Mouse (Mus musculus) cerebellum, adult 11 months (tissue): ENCODE data around the gene Ttbk1.
A peak's percentile ranks its signal among the peaks of the same experiment; 100 is the strongest.
"Not testable (repeated sequence)": the region's sequence is repeated elsewhere in the genome, so short reads cannot be mapped to it uniquely, and the experiment has no call there.

Experiments used
- DNase-seq: peaks from one replicate; pipeline ENCODE4 v3.0.0; 2022

The Ttbk1 gene

DNA sequence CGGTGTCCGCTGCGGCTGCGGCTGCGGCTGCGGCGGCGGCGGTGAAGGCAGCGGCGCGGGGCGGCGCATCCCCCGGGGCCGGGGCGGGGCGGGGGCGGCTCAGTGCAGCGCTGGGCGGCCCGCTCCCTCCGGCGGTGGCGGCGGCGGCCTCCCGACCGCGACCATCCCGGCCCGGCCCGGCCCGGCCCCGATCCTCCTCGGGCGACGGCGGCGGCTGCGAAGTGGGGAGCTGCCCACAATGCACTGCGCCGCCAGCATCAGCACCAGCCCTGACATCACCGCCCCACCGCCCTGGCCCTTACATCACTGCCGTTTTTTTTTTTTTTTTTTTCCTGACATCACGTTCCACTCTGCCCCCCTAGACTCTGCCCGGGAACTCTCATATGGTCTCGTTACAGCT, at the start of gene Ttbk1:
Gene Ttbk1 (minus strand): TSS at position 245 of the 400 bp plus-strand sequence.
- peak; percentile 70 for DNase-seq

DNA sequence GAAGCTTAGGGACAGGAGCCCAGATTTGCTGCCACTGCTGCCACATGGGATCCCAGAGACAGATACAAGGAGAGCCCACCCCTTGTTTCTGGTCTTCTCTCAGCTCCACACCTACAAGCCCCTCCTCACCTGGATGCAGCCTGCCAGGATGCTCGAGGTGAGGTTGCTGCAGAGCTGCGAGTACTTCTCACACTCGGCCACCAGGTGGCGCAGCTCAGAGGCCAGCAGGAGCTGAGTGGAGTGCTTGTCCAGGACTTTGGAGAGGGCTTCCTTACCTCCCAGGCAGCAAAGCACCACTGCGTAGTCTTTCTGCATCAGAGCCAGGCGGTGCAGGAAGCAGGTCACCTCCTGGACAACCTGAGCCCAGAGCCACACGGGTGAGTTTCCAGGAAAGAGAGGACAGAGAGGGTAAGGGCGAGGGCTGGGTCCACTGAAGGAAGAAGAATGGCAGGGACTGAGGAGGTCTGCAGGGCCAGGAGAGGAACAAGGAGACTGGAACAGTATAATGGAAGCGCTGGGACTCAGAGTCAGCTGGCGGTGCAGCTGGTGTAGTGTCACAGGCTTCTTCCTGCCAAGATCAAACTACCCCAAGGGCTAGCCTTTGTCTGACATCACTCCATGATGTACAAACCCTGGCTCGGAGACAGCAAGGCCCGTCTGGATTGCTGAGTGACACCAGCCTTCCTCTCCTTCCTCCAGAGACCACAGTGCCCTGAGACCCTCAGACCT, 38.3 kb upstream of the Ttbk1 start:
- DNase-seq, result peak; percentile 69

DNA sequence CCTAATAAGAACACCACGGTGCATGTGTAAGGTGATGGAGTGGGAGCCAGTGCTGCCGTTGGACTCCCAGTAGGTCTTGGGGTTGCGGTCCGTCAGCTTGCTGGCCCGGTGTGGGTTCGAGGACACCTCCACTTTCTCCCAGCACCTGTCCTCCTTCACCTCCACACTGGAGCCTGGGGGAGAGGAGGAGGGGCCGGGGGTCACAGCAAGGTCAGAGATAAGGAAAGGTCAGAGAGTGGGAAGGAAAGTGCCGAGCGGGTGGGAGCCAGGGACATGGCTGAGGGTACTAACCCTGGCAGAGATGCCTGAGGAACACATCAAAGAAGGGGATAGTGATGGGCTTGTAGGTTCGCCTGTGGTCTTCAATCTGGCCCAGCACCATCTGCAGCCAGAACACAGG, 37.6 kb upstream of the Ttbk1 start:
- DNase-seq, result no peak

DNA sequence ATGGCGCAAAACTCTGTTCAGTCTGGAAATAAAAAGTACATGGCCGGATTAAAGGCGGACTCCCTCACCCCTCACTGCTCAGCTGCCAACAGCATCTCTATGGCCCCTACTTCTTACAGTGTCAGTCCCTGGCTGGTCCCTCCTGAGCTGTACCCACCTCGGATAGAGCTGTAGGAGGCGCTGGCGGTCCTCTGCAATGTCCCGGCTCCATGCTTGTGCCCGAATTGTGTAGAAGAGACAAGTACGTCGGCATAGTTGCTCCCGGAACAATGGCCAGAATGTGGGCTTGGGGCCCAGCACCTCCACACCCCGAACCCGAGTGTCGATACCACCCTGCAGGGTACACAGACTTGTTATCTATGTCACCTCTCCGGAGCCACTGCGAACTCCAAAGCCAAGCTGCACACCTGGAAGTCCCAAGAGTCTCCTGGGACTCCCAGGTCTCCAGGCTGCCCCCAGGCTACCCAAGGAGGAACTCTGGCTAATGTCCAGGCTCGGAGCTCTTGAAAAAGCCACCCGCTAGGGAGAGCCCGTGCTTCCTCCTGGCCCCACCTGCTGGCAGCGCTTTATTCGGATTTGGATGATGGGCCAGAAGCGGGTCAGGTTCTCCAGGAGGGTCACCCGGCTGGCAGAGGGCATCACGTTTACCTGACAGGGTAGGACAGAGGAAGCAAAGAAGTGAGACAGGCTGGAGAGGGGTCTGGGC, 34.6 kb upstream of the Ttbk1 start:
- DNase-seq, result no peak

DNA sequence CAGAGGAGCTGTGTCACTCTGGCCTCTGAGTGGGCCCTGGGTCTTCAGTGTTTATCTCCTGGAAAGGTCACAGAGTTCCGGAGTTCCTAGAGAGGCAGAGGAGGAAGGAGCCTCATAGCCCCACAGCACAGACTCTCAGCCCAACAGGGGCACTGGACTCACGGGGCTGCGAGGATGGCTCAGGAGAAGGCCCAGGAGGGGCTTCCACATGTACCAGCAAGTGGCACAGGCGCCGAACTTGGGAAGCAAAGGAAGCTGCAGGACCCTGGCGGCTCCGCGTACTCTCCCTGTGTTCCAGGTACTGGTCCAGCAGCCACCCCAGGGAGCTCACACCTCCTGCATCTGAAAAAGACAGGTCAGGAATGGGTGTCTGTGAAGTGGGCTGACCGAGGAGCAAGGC, 33.7 kb upstream of the Ttbk1 start:
- no peak for DNase-seq

DNA sequence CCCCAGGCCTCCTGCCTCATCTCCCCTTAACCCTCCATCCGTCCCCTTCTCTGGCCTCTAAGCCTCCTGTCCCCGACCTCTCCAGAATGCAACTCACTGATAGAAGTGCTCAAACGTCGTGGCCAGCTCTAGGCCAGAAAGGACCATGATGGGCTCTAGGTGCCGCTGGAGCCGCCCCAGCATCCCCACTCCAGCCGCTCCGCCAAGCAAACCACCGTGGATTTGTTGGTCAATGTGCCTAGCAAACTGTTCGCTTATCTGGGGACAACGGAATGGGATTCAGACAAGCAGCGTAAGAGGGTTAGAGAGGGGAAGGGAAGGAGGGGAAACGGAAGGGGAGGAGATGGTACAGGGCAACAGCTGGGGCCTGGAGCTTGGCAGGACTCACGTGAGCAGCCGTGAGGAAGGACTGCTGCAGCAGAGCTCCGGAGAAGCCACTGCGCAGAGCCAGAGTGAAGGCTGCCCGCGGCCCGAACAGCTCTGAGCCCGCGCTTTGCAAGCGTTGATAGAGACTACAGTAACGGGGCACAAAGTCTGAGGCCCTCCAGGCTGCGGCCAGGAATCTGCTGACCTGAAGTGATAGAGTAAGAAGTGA, 33.0 kb upstream of the Ttbk1 start:
- no peak for DNase-seq

DNA sequence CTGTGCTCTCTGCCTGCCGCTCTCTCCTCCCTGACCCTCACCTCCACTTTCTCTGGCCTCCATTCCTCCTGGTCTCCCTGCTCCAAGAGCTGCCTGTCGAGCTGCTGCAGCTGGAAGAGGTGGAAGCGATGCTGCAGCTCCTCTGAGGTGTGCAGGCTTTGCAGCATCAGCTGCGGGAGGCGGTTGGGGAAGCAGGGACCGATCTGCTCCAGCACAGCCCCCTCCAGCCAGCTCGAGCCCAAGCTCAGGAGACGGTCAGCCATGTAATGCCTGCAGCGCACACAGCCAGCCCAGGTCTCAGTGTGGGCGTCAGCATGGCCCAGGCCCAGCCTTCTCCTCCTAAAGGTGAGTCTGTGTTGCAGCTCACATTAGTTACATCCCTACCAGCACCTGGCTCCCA, 32.5 kb upstream of the Ttbk1 start:
- DNase-seq, result no peak

DNA sequence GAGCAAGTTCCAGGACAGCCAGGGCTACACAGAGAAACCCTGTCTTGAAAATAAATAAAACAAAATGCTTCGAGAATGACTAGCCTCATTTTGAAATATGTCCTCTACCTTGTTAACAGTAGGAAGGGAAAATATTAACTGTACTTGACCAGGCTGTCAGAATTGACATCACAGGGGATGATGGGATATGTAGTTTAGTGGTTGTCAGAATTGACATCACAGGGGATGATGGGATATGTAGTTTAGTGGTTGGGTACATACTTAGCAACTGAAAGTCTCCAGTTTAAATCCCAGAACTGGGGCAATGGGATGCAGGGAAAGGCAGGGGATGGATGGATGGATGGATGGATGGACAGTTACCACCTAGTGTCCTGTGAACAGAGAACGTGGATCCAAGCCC, 25.9 kb upstream of the Ttbk1 start:
- no peak for DNase-seq

DNA sequence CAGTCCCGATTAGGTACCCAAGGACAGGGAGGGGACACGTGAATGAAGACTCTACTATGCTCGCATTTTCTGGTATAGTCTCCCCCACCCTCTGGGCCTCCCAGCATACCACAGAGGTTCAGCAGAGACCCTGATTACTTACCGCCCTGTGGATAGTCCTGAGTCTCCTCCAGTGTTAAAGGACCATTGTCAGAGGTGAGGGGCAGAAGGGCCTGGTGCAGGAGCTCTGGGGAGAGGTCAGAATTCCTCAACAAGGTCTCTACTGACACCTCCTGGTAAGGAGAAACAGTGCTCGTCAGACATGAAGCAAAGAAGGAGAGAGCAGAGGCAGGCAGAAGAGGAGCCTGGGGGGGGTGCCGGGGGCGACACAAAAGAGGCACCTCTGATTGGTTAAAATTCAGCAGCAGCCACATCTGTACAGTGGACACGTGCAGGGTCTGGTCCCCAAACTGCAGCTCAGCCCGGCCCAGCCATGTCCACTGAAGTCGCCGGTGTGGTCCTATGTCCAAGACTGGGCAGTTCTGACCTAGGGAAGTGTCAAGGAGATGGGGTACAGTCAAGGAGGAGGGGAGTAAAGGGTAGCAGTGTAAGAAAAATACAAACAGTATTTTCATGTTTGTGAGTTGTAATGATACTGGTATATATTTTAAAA, 23.7 kb upstream of the Ttbk1 start:
- DNase-seq, result no peak

DNA sequence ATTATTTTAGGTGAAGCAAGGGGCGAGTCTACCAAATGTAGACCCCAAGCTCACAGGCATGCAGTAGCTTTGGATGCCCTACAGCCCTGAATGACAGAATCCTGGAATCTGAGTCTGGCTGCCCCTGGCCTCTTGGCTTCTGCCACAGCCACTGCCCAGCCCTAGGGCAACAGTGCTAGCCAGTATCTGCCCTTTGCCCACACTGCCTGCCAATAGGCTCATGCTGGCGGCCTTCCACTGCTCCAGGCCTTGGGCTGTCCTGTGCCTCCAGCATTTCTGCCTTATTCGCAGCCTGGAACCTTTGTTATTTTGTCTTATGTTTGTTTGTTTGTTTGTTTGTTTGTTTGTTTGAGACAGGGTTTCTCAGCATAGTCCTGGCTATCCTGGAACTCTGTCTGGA, 18.1 kb upstream of the Ttbk1 start:
- no peak for DNase-seq

DNA sequence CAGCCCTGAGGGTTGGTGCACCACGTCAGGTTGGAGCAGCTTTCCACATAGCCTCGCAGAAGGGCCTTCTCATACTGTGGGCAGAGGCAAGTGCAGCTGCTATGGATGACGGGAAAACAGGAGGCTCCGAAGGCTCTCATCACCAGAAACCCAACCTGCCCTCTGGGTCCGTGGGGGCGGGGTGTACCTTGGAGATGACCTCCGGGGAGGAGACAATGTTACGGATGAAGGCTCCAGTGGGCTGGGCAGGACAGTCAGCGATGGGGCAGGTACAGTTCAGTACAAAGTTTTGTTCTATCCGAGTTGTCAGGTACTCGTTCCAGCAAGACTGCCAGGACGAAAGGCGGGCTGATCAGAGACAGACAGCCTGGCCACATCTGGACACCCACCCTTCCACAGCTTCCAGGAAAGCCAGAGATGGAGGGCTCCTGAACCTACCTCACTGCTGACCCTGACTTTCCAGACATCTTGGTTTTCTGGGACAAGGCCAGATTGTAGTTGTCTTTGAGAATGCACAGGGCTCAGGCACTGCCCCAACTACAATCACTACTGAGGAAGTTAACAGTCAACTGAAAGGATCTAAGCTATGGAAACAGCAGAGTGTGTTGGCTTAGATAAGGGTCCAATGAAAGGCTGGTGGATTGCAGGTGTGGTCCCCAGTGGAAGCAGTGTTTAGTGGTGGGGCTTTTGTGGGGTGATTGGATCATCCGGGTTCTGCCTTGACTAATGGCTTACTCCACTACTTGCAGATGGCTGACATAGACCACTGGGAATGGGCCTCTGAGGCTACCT, 16.6 kb upstream of the Ttbk1 start:
- DNase-seq, result no peak

DNA sequence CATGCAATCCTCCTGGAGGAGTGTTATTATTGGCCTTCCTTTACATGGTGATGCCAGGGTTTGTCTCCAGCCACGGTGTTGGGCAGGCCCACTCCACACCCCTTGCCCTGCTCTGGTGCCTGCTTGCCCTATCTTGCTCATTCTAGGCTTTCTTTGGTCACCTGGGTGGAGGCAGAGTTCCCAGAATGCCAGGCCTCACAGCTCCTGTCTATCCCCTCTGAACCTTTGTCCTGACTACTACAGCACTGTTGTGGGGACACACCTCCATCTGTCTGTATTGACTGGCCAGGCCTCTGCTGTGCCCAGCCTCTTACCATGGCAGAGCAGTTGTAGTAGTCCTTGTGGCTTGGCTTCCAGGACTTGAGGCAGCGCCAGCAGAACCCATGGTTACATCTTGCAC, 15.3 kb upstream of the Ttbk1 start:
- DNase-seq, result no peak

DNA sequence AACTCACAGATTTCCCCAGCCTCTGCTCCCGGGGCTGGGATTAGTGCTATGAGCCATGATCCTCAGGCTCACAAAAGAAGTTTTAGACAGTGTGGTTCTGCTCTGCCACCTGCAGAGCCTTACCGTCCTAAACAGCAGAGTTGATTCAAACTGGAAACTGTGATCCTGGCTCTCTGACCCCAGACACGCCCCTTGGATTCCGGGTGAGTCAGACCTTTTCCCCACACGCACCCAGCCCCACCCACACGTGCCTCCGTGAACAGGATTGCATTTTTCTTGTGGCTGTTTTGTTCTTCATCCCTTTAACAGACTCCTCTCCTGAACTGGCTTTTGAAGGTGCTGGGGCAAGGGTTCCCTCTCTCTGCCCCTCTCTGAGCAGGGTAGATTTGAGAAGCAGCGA, 10.5 kb upstream of the Ttbk1 start:
- DNase-seq, result no peak

DNA sequence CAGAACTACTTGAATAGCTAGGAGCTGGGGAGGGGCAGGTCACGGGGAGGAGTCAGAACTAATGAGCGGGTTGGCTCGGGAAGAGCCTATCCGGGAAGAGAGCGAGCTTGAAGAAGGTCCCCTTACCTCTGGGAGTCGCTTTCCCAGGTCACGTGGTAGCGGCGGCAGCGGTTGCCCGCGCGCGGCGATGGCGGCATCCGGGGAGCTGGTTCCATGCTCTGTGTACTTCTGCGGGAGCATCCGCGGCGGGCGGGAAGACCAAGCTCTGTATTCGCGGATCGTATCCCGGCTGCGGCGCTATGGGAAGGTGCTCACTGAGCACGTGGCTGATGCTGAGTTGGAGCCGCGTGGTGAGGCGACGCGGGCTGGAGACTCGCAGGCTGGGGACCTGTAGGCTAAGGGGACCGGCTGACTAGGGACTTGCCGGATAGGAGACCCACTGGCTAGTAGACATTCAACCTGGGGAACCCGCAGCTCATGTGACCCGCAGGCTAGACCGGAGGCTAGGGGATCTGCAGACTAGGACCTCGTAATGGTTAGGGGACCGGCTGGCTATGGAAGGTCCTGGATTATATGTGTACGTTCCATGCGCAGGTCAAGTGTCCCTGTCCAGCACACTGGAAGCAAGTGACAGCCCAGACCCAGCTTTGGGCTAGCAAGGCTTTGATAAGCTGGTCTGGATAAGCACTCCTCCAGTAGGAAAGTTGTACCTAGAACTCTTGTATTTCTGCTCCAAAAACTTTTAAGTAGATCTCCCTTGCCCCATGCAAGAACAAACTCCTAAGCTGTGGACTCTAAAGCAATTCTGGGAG, 9.4 kb upstream of the Ttbk1 start, which contains the start of gene Dnph1:
Gene Dnph1 (plus strand): TSS at position 89 of the 812 bp plus-strand sequence.
- DNase-seq, result peak; percentile 69

DNA sequence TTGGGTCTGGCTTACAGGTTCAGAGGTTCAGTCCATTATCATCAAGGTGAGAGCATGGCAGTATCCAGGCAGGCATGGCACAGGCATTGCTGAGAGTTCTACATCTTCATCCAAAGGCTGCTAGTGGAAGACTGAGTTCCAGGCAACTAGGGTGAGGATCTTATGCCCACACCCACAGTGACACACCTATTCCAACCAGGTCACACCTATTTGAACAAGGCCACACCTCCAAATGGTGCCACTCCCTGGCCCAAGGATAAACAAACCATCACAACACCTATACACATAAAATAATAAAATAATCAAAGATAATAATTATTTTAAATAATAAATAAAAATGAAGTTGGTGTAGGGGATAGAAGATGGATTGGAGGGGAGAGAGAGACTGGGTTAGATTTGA, 8.6 kb upstream of the Ttbk1 start:
- DNase-seq, result not testable (repeated sequence)

DNA sequence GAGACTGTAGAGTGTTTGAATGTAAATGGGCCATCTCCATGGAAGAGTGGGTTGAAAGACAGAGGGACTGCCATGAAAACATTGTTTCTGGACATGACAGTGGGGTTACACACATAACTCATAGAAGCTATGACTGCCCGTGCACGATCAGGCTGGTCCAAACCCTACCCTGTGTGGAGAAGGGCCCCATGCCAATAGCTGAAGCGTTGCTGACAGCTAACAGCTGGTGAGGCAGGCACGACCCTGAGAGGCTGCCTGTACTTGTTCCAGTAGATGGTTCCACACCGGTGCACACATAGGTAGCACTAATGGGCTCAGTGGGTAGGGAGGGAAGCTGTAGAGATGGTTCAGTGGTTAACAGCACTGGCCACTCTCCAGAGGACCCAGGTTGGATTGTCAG, 8.0 kb upstream of the Ttbk1 start:
- no peak for DNase-seq

DNA sequence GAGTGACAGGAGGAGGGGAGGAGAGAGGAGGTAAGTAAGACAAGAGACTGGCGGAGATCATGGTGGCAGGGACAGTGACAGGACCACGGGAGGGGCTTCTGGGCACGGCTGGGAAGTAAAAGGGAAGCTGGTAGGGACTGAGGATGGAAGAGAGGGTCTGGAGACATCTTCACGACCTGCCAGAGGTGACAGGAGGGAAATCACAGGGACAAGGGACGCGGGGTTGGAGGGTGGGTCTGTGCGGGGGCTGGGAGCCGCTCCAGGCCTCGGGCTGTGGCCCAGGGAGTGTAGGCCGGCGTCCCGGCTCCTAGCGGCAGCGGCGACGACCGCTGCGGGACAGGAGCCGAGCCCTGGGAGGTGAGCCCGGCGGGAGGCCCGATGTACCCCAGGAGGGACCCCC, 480 bp downstream of the Ttbk1 start:
- peak; percentile 41 for DNase-seq

DNA sequence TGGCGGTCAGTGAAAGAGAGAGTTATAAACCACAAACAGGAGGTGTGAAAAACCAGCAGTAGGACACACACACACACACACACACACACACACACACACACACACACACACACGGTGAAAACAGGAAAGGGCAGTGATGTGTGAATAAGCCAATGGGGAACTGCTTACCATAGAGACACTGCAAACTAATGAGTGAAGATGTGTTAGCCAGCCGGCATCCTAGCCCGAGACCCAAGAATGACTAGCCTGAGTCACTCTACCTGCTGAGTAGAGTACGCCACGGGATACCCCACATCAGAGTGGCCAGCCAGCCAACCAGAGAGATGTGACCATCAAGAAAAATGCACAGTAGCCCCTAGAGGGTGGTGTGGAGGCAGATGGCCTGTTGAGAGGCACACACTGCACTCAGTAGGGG, 3.0 kb downstream of the Ttbk1 start:
- DNase-seq, result peak; percentile 48

DNA sequence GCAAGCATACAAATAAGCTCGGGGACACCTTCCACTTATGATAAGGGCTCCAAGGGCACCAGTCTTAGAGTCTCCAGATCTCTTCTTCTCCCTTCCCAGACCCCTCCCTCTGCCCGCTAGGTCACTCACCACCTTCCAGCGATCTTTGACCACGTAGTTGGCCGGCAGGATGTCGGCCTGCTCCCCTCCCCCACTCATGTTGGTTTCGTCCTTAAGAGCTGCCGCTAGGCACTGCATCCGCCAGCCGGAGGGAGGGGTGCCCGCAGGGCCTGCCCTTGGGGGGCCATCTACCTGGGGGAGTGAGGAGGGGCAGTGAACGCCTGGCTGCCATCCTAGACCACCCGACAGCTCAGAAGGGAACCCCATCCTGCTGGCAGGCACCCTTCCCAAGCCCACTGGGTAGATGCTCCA, 3.4 kb downstream of the Ttbk1 start:
- peak; percentile 60 for DNase-seq

DNA sequence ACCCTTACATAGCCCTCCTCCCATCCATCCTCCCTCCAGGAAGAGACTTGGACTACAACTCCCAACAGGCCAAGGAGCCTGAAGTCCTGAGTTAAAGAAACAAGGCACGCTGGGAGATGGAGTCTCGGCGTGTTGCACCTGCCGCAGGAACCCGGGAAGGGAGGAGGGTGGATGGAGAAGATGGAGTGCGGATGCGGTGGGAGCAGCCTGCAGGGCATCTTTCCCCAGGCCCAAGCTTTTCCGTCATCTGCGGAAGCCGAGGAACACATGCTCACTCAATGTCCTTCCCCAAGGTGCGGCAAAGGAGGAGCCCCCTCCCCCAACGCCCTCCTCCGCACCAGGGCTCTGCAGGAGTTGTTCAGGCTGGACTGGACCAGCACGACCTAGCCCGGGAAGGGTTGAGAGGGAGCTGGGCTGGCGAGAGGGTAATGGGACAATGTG, 3.9 kb downstream of the Ttbk1 start:
- peak; percentile 66 for DNase-seq

DNA sequence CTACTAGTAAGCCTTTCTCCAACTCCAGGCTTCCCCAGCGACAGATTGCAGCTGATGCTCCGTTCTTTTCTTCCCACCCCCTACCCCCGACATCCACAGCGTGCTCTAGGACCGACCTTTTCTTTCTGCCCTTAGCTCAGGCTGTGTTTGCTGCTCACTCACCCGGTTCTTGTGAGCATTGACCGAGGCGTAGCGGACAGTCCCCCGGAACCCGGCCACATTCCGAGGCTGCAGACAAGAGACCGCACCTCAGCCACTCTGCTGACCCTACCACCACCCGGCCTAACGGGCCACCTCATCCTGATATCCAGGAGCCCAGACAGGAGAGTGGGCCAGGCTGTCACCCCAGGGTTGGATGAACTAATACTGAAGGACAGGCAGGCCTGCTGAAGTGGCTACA, 10.2 kb downstream of the Ttbk1 start:
- no peak for DNase-seq

DNA sequence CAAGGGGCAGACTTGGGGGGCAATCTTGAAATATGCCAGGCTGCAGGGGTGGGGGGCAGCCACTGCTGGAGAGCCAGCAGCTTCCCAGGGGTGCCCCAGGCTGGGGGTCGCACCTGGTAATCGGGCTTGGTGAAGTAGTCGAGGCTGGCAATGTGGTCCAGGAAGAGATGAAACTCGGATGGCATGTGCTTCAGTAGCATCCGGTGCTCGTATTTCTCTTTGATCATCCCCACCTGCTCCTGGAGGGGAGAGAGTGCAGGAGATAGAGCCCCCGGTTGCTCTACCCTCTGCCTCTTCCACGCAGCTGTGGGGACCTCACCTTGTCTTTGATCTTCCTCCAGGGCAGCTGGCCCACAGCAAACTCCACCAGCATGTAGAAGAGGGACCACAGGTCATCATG, 10.9 kb downstream of the Ttbk1 start:
- no peak for DNase-seq
